Mouse (Mus musculus) ES-Bruce4 (cell line): ENCODE measurements around the gene Tmem88b.

Source experiments
- CTCF ChIP-seq: IDR thresholded peaks from one replicate; pipeline ENCODE4 v1.8.1; 2011; ENCODE audit warnings: low read depth, low read length
- EP300 ChIP-seq: IDR thresholded peaks from 2 replicates; pipeline ENCODE4 v1.6.1; 2011; ENCODE audit warnings: low read depth, low read length; ENCODE audit not compliant: insufficient read depth
- POLR2A ChIP-seq: IDR thresholded peaks from one replicate; pipeline ENCODE4 v1.8.1; 2011; ENCODE audit warnings: low read length; ENCODE audit not compliant: insufficient read depth

GRCm38 (mm10) chr4:155770626-155771025 is 15.0 kb downstream of the Tmem88b start:
- no peak for TF ChIP-seq POLR2A
- no peak for TF ChIP-seq CTCF
- TF ChIP-seq EP300: no peak
